Mouse (Mus musculus) stomach, postnatal 0 days (tissue): ENCODE measurements around the gene Tcf12. TPM values are rescaled to one million over a fixed set of nuclear protein-coding genes. Genes with fewer than 3 reads are reported as not detected.

Experiments
- ATAC-seq: fragments of 200-750 bp; cut with Nextera tagmentation; 2 replicates; pipeline ENCODE4 v1.8.0; 2017; ENCODE audit not compliant: low FRiP score, low TSS enrichment
- DNase-seq: peaks from one replicate; pipeline ENCODE4 v3.0.0-alpha.2; 2016; ENCODE audit warnings: low spot score
- H3K27ac ChIP-seq: fragments of 300-500 bp; sonication (generic); replicated peaks from 2 replicates; pipeline ENCODE4 v1.5.1; 2014; ENCODE audit warnings: mild to moderate bottlenecking, control low read depth
- H3K27me3 ChIP-seq: fragments of 300-500 bp; sonication (generic); 2 replicates; pipeline ENCODE4 v1.6.1; 2014; ENCODE audit warnings: low read length; ENCODE audit not compliant: control insufficient read depth, insufficient read depth
- H3K36me3 ChIP-seq: fragments of 300-500 bp; sonication (generic); 2 replicates; pipeline ENCODE4 v1.6.1; 2014; ENCODE audit warnings: low read length, mixed read lengths; ENCODE audit not compliant: control insufficient read depth, insufficient read depth
- H3K4me1 ChIP-seq: fragments of 300-500 bp; sonication (generic); replicated peaks from 2 replicates; pipeline ENCODE4 v1.6.1; 2014; ENCODE audit warnings: antibody characterized with exemption; ENCODE audit not compliant: control insufficient read depth, insufficient read depth
- H3K4me2 ChIP-seq: fragments of 300-500 bp; sonication (generic); replicated peaks from 2 replicates; pipeline ENCODE4 v1.6.1; 2014; ENCODE audit warnings: low read depth, mild to moderate bottlenecking, control low read depth, moderate library complexity
- H3K4me3 ChIP-seq: fragments of 300-500 bp; sonication (generic); 2 replicates; pipeline ENCODE4 v1.5.1; 2014; ENCODE audit warnings: low read depth, low read length, control low read depth
- H3K9ac ChIP-seq: fragments of 300-500 bp; sonication (generic); 2 replicates; pipeline ENCODE4 v1.6.1; 2014; ENCODE audit warnings: mild to moderate bottlenecking, low read length, control low read depth, mixed read lengths
- H3K9me3 ChIP-seq: fragments of 300-500 bp; sonication (generic); 2 replicates; pipeline ENCODE4 v1.6.1; 2016; ENCODE audit warnings: low read length; ENCODE audit not compliant: control insufficient read depth
- CTCF ChIP-seq: IDR thresholded peaks from 2 replicates; pipeline ENCODE4 v1.5.1; 2016; ENCODE audit warnings: antibody characterized with exemption, low read depth, mild to moderate bottlenecking, moderate library complexity
- EP300 ChIP-seq: optimal IDR thresholded peaks from 2 replicates; pipeline ENCODE3; 2016; ENCODE audit warnings: antibody characterized with exemption
- WGBS: fragments of 180-500 bp; shearing (Covaris S2); extraction: QIAGEN DNeasy Blood & Tissue Kit; methylation state at CpG from one replicate; pipeline ENCODE4 v1.1.7; 2014; 5-methylcytosine and 5-hydroxymethylcytosine counted together
- polyA plus RNA-seq: library from polyadenylated mRNA; unstranded; fragments of >200 nt; fragmentation: Nextera tagmentation; extraction: Ambion mirVana; gene quantifications from 2 replicates; pipeline ENCODE4 v1.2.1, GENCODE M21; 2015

Tcf12 gene
- polyA plus RNA-seq, 1 experiment from 2014 or later: 28.7 TPM

DNA sequence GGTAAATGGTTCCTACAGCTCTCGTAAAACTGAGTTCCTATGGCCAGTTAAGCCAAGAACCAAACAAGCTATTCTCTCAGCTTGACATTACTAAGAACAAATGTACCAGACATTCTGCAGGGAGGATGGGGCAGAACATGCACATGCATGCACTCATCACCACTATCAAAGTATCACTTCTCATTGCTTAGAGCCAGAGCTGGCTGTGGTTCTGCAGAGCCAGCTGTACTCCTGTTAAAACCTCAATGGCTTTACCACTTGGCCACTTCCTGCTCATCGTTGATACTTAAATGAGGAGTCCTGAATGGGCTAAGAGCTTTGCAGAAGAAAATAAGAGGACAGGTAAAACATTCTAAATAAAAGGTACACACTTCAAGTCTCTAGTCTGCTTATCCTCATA is 14.6 kb downstream of the Tcf12 start:
- 83% methylated on average over 2 of the region's 2 CpGs for WGBS
- no peak for ATAC-seq
- TF ChIP-seq CTCF (no peak), EP300 (no peak)

DNA sequence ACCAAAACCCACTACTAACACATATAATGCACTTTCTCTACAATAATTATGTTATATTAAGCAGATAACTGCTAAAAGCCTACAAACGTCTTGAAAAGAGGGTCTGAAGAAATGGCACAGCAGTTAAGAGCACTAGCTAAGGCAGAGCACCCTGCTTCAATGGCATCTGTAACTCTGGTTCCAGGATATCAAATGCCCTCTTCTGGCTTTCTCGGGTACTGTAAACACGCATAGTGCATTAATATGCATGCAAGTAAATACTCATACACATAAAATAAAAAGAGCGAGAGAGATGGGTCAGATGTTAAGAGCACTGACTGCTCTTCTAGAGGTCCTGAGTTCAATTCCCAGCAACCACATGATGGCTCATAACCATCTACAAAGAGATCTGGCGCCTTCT is 17.0 kb downstream of the Tcf12 start:
- no peak overlapping the region for H3K27ac ChIP-seq
- ATAC-seq (no peak), DNase-seq (no peak)
- no peak overlapping the region for H3K4me2 ChIP-seq
- H3K9ac ChIP-seq: no peak overlapping the region
- no peak for TF ChIP-seq EP300
- TF ChIP-seq CTCF: peak; percentile 63
- WGBS: 83% methylated on average over 5 of the region's 5 CpGs
- H3K9me3 ChIP-seq: no peaks in the 10 kb centered on the region
- H3K36me3 ChIP-seq: no peaks in the 10 kb centered on the region
- no peak overlapping the region for H3K4me3 ChIP-seq
- no peaks in the 10 kb centered on the region for H3K27me3 ChIP-seq
- no peaks in the 10 kb centered on the region for H3K4me1 ChIP-seq

More for the DNA sequence above, 14.6 kb downstream of the Tcf12 start:
- Histone ChIP-seq H3K27me3 (no peaks in the 10 kb centered on the region), H3K4me2 (no peak overlapping the region), H3K9ac (no peak overlapping the region), H3K27ac (no peak overlapping the region), H3K9me3 (no peaks in the 10 kb centered on the region), H3K4me3 (no peak overlapping the region), H3K4me1 (no peaks in the 10 kb centered on the region), H3K36me3 (no peaks in the 10 kb centered on the region)
- DNase-seq: no peak

DNA sequence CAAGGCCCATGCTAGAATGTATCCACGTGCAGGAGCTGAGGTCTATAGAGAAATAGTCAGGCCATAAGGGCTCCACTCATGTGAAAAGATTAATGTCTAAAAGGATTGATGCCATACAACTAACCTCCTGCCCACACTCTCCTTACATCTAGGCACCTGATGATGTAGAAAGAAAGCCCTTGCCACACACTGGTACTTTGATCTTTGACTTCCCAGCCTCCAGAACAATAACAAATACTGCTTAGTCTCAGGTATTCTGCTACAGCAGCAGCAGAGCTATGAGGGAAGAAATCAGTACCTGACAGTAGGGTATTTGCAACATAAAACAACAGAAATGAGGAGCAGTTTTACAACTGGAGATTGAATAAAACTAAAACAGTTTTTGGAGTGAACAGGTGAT is 19.5 kb downstream of the Tcf12 start:
- Histone ChIP-seq H3K36me3 (no peaks in the 10 kb centered on the region), H3K27ac (no peak overlapping the region), H3K9me3 (no peaks in the 10 kb centered on the region), H3K27me3 (no peaks in the 10 kb centered on the region), H3K4me2 (no peak overlapping the region), H3K9ac (no peak overlapping the region), H3K4me3 (no peak overlapping the region), H3K4me1 (no peaks in the 10 kb centered on the region)
- no peak for DNase-seq
- no peak for ATAC-seq
- WGBS: 69% methylated on average over 1 of the region's 1 CpGs
- no peak for TF ChIP-seq EP300
- no peak for TF ChIP-seq CTCF

DNA sequence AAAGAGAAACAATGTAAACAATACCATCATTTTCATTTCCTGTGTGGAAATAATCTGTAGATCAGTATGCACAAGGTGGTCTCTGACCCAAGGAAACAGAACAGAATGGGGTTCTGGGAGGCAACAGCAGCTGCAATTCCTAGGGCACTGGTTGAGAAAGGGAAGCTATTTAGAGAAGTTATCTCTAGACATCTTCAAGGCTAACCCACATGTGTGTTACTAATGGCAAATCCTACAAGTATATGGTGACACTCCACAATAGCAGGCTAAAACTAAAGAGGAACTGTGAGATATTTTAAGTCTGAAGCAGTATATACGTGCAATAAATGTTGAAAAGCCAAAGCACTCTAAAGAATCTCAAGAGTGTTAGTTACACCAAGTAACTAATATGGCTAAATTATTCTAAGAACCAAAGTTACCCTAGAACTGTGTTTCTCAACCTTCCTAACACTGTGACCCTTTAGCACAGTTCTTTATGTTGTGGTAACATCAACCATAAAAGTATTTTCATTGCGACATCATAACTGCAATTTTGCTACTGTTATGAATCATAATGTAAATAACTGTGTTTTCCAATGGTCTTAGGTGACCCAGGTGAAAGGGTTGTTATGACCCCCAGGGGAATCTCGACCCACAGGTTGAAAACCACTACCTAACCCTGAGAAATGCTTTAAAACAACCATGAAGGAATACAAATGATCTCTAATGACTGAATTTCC is 22.6 kb downstream of the Tcf12 start:
- no peak for DNase-seq
- no peak for TF ChIP-seq CTCF
- TF ChIP-seq EP300: no peak
- Histone ChIP-seq H3K9me3 (no peaks in the 10 kb centered on the region), H3K27ac (no peak overlapping the region), H3K27me3 (no peaks in the 10 kb centered on the region), H3K4me2 (no peak overlapping the region), H3K36me3 (no peaks in the 10 kb centered on the region), H3K4me3 (no peak overlapping the region), H3K9ac (no peak overlapping the region), H3K4me1 (no peaks in the 10 kb centered on the region)
- 60% methylated on average over 3 of the region's 3 CpGs for WGBS
- ATAC-seq: no peak

DNA sequence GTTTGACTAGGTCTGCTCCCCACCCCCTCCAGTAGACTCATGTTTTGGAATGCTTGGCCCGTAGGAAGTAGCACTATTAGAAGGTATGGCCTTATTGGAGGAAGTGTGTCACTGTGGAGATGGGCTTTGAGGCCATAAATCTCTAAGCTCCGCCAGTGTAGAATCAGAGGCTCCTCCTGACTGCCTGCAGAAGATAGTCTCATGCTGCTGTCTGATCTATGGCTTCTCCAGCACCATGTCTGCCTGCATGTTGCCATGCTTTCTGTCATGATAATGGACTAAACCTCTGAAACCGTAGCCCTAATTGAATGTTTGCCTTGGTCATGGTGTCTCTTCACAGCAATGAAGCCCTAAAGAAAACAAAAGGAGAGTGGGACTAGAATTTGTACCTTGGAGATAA is 26.7 kb downstream of the Tcf12 start:
- no peak overlapping the region for H3K4me3 ChIP-seq
- DNase-seq: no peak

DNA sequence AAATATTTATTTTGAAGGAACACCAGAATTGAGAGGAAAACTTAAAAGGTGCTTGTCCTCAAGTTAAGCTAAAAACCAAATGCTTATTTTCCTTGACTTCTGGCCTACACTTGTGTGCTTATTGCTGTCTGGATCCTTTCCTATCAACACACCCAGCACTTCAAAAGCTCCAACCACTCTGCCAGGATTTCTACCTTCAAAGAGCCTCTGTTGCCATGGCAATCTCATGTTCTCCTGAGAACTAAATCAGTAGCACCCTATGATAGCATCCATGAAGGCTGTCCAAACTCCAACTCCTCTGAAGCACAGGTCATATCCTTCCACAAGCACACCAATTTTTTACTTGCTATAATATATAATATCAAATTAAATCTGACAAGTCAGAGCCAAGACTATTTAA is 27.5 kb downstream of the Tcf12 start:
- Histone ChIP-seq H3K4me2 (no peak overlapping the region), H3K36me3 (no peaks in the 10 kb centered on the region), H3K4me3 (no peak overlapping the region), H3K4me1 (no peaks in the 10 kb centered on the region), H3K9me3 (no peaks in the 10 kb centered on the region), H3K27me3 (no peaks in the 10 kb centered on the region), H3K27ac (no peak overlapping the region), H3K9ac (no peak overlapping the region)
- DNase-seq: no peak
- TF ChIP-seq CTCF (no peak), EP300 (no peak)
- ATAC-seq: no peak

More for the DNA sequence above, 26.7 kb downstream of the Tcf12 start:
- no peaks in the 10 kb centered on the region for H3K27me3 ChIP-seq
- no peak for ATAC-seq
- 67% methylated on average over 3 of the region's 3 CpGs for WGBS
- no peak overlapping the region for H3K9ac ChIP-seq
- H3K4me2 ChIP-seq: no peak overlapping the region
- no peaks in the 10 kb centered on the region for H3K4me1 ChIP-seq
- no peaks in the 10 kb centered on the region for H3K9me3 ChIP-seq
- no peak for TF ChIP-seq CTCF
- no peak for TF ChIP-seq EP300
- no peaks in the 10 kb centered on the region for H3K36me3 ChIP-seq
- H3K27ac ChIP-seq: no peak overlapping the region
